Mouse (Mus musculus) erythroblast, embryonic 14.5 days (primary cell): ENCODE results near the gene Zglp1. TPM values are rescaled to one million over a fixed set of nuclear protein-coding genes. Genes with fewer than 3 reads are reported as not detected.
A peak's percentile ranks its signal among the peaks of the same experiment; 100 is the strongest.
"Not testable (repeated sequence)": the region's sequence is repeated elsewhere in the genome, so short reads cannot be mapped to it uniquely, and the experiment has no call there.

Experiments
- H3K27me3 ChIP-seq: 2 replicates; pipeline ENCODE4 v1.6.1; 2012; ENCODE audit warnings: inconsistent platforms; ENCODE audit not compliant: control insufficient read depth
- H3K36me3 ChIP-seq: 2 replicates; pipeline ENCODE4 v1.6.1; 2012; ENCODE audit warnings: mild to moderate bottlenecking, inconsistent platforms; ENCODE audit not compliant: control insufficient read depth
- H3K4me1 ChIP-seq: 2 replicates; pipeline ENCODE4 v1.6.1; 2012; ENCODE audit warnings: inconsistent platforms; ENCODE audit not compliant: control insufficient read depth
- H3K4me3 ChIP-seq: replicated peaks from 2 replicates; pipeline ENCODE3; 2012; ENCODE audit warnings: moderate library complexity, mild to moderate bottlenecking, inconsistent platforms
- H3K9me3 ChIP-seq: 2 replicates; pipeline ENCODE4 v1.6.1; 2012; ENCODE audit warnings: low read length, inconsistent platforms, mixed read lengths; ENCODE audit not compliant: control insufficient read depth
- GATA1 ChIP-seq: IDR thresholded peaks from 2 replicates; pipeline ENCODE4 v1.6.1; 2012; ENCODE audit warnings: low read length, inconsistent platforms, mixed read lengths
- TAL1 ChIP-seq: IDR thresholded peaks from 3 replicates; pipeline ENCODE4 v1.6.1; 2012; ENCODE audit warnings: low read length, inconsistent platforms, mixed read lengths
- polyA plus RNA-seq: library from polyadenylated mRNA; stranded (reverse); fragments of >175 nt; gene quantifications from 2 replicates; pipeline ENCODE4 v1.2.3, GENCODE M21; 2012

Gene Zglp1
- polyA plus RNA-seq, 1 experiment, result 1.9 TPM

DNA sequence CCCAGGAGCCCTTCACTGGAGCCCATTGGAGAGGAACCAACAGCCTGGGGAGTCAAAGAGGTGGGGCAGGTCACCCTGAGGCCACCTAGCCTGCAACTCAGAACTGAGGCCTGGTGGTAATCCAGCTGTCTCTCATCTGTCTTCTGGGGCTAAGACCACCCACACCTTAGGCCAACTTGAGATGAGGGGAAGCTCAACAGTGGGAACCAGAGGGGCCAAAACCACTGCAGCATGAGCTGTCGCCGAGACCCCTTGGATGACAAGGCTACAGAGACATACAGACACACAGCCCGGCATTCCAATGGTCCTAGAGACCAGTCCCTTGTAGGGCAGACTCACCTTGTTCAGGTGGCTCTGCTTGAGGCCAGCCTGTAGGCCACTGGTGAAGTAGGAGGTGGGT lies 8.7 kb upstream of the Zglp1 start:
- H3K36me3 ChIP-seq, result peaks cover 84% of the 10 kb centered on the region
- TF ChIP-seq TAL1, result no peak
- TF ChIP-seq GATA1, result no peak
- H3K4me1 ChIP-seq, result peaks cover 33% of the 10 kb centered on the region
- H3K9me3 ChIP-seq, result no peaks in the 10 kb centered on the region
- H3K27me3 ChIP-seq, result no peaks in the 10 kb centered on the region
- no peak overlapping the region for H3K4me3 ChIP-seq

DNA sequence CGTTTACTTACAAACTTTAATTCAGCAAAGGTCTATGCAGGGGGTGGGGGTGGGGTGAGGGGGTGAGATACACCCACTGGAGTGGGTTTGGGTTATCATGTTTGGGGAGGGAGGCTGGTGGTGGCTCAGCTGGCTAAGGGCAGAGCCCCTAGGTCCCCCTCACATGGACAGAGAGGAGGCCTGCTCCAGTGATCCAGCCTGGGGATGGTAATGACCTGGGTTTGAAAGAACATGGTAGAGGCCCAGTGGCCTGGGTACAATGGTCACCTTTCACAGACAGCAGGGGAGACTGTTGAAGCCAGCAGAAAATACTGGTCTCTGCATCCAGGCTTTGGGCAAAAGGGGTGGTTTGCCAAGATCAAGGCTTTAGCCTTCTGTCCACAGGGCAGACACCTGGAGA lies 7.3 kb upstream of the Zglp1 start:
- H3K27me3 ChIP-seq, result no peaks in the 10 kb centered on the region
- H3K9me3 ChIP-seq, result no peaks in the 10 kb centered on the region
- no peak for TF ChIP-seq TAL1
- no peak for TF ChIP-seq GATA1
- no peak overlapping the region for H3K4me3 ChIP-seq
- peaks cover 36% of the 10 kb centered on the region for H3K4me1 ChIP-seq
- peaks cover 77% of the 10 kb centered on the region for H3K36me3 ChIP-seq

DNA sequence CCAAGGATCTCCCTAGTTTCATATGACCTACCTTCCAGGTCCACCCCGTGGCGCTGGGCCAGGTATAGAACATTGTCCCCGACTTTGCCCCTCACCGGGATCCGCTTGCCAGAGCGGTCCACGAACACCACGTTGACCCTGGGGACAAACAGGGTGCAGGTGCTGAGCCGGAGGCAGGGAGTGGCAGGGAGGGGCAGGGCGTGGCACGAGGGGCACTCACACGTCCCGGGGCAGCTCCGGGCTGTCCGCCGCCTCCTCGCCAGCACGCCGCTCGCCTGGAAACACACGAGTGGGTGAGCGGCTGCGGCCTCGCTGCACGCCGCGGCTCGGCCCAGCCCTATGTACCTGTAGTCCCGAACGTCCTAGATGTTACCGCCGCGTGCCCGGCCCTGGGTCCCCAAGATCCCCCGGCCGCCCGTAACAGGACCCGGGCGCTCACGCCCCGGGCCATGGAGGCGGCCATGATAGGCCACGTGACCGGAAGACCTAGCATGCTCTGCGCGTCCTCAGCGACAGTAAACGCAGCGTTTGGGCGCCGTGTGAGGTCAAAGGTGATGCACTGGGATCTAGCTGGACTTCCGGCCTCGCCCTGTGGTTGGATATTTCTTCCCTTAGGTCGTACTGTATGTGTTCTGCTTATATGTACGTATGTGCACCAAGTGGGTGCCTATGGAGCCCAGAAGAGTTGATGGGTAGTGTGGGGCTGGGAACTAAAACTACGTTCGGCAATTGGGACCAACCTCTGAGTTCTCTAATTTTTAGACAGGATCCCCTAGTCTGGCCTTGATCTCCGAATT lies 6.3 kb upstream of the Zglp1 start, which contains the start of the genes Gm49373 and Fdx1l:
Gene Gm49373 (minus strand): TSS at position 53 of the 797 bp plus-strand sequence.
Gene Fdx1l (minus strand): TSS at position 571 of the 797 bp plus-strand sequence.
- Histone ChIP-seq H3K9me3 (no peaks in the 10 kb centered on the region), H3K36me3 (peaks cover 67% of the 10 kb centered on the region), H3K4me1 (peaks cover 36% of the 10 kb centered on the region)

DNA sequence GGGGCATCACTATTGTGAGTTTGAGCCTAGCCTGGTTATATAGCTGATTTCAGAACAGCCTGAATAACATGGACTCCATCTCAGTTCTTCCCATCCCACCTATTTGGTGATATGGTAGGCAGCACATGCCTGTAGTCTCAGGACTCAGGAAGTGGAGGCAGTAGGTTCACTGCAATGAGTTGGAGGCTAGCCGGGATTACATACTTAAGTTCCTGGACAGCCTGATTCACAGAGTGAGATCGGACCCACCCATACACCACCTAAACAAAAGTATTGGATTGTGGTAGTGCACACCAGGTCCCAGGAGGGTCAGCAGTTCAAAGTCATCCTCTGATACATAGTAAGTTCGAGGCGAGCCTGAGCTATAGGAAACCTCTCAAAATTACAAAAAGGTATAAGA lies 5.7 kb upstream of the Zglp1 start:
- no peaks in the 10 kb centered on the region for H3K9me3 ChIP-seq
- peaks cover 67% of the 10 kb centered on the region for H3K36me3 ChIP-seq
- TF ChIP-seq GATA1 (no peak), TAL1 (no peak)
- no peaks in the 10 kb centered on the region for H3K27me3 ChIP-seq
- H3K4me3 ChIP-seq, result peak overlapping the region; percentile 66
- H3K4me1 ChIP-seq, result peaks cover 36% of the 10 kb centered on the region

More for the DNA sequence above, 6.3 kb upstream of the Zglp1 start, which contains the start of the genes Gm49373 and Fdx1l:
- Histone ChIP-seq H3K4me3 (peak within 1 kb of the TSS; percentile 66), H3K27me3 (no peaks in the 10 kb centered on the region)
- TF ChIP-seq TAL1, result no peak
- no peak for TF ChIP-seq GATA1

DNA sequence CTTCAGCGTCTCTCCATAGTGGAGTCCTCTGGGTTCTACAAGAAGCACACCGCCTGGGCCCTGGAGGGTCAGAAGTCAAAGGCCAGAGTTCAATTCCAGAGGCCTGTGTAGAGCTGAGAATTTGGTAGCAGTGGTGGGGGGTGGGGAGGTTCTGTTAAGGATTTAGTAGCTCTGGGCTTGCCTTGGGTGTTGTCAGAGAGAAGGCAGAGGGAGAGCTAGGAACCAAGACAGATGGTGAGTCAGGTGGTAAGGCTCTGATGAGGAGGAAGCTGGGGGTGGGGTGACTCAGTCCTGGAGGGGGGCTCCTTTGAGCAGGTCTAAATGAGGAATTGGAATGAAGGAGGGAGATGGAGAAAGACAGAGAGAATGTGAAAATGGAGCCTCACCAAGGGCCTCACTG lies 4.0 kb downstream of the Zglp1 start:
- Histone ChIP-seq H3K4me3 (no peak overlapping the region), H3K9me3 (no peaks in the 10 kb centered on the region), H3K27me3 (no peaks in the 10 kb centered on the region), H3K4me1 (peaks cover 4% of the 10 kb centered on the region), H3K36me3 (peaks cover 48% of the 10 kb centered on the region)
- TF ChIP-seq GATA1 (no peak), TAL1 (no peak)

DNA sequence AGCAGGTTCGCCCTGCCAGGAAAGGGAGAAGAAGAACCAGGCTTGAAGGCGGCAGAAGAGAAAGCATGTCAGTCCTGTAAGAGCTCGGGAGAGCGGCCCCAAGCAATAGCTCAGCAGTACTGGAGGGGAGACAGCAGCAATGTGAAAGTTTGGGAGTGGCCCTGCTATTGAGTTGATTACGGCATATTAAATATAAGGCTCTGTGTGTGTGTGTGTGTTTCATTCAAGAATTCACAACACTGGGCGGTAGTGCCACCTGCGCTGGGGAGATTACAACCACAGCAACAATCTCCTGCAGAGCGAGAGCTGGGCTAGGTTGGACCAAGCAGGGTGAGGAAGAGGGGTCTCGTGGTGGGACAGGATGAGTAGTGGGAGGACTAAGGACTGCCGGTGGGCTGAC lies 15.3 kb downstream of the Zglp1 start:
- H3K4me1 ChIP-seq, result peaks cover 16% of the 10 kb centered on the region
- no peak for TF ChIP-seq TAL1
- no peak for TF ChIP-seq GATA1
- no peaks in the 10 kb centered on the region for H3K9me3 ChIP-seq
- peaks cover 4% of the 10 kb centered on the region for H3K27me3 ChIP-seq
- no peak overlapping the region for H3K4me3 ChIP-seq
- no peaks in the 10 kb centered on the region for H3K36me3 ChIP-seq

DNA sequence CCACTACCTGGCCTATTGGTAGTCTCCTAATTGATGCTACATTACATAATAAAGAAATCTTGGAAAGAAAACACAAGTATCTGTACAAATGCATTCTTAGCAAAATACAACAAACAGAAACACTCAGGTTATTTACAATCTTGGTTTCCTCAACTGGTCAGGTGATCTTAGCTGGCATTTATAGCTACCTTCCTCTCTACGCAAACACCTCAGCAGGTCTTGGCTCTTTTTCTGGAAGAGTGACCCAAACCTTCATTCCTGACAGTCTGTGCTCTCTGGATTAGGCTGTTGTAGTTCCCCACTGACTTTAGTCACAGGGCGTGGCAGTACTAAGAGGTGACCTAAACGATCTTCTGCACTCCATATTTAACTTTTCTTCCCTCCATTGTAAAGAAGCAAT lies 21.7 kb downstream of the Zglp1 start:
- peaks cover 2% of the 10 kb centered on the region; the same call in 1 of the 2 replicates for H3K27me3 ChIP-seq
- no peak overlapping the region for H3K4me3 ChIP-seq
- H3K36me3 ChIP-seq, result no peaks in the 10 kb centered on the region
- H3K4me1 ChIP-seq, result peaks cover 21% of the 10 kb centered on the region
- H3K9me3 ChIP-seq, result no peaks in the 10 kb centered on the region
- TF ChIP-seq TAL1 (no peak), GATA1 (no peak)

DNA sequence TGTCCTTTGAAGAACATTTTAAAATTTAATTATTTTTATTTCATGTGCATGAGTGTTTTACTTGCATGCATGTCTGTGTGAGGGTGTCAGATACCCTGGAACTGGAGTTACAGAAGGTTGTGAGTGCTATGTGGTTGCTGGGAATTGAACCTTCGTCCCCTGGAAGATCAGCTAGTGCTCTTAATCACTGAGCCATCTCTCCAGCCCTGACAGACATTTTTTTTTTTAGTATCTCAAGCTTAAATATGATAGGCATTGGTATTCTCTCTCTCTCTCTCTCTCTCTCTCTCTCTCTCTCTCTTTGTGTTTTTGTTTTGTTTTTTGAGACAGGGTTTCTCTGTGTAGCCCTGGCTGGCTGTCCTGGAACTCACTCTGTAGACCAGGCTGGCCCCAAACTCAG lies 22.1 kb downstream of the Zglp1 start:
- not testable (repeated sequence) for H3K9me3 ChIP-seq, H3K36me3 ChIP-seq, H3K27me3 ChIP-seq, H3K4me3 ChIP-seq
- peaks cover 25% of the 10 kb centered on the region for H3K4me1 ChIP-seq

DNA sequence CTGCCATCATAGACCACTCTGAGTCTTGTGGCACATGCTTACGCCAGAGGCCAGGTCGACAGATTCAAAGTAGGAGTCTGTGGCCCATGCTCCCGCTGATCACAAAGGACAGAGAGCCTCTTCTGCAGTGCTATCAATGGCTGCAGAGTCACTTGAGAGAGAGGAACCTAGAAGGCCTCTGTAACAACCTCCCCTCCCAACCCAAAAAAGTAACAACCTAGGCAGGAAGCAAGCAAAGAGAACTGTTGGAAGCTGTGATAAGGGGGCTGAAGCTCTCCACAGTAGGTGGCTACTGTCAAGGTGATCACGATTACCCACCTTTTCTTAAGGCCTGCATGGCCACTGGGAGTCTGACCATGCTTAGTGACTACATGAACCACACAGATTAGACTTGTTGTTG lies 23.3 kb downstream of the Zglp1 start:
- TF ChIP-seq TAL1 (no peak), GATA1 (no peak)
- peaks cover 2% of the 10 kb centered on the region; the same call in 1 of the 2 replicates for H3K36me3 ChIP-seq
- peaks cover 8% of the 10 kb centered on the region for H3K27me3 ChIP-seq
- peaks cover 2% of the 10 kb centered on the region; the same call in 1 of the 2 replicates for H3K9me3 ChIP-seq
- H3K4me1 ChIP-seq, result peaks cover 35% of the 10 kb centered on the region
- H3K4me3 ChIP-seq, result no peak overlapping the region
